Mouse (Mus musculus) G1E (cell line): ENCODE measurements around the gene Rbm8a2. TPM values are rescaled to one million over a fixed set of nuclear protein-coding genes. Genes with fewer than 3 reads are reported as not detected.

Source experiments
- ATAC-seq: 2 replicates; pipeline ENCODE4 v1.8.0; 2016; ENCODE audit warnings: mild to moderate bottlenecking; ENCODE audit not compliant: insufficient number of reproducible peaks, poor library complexity, low FRiP score, severe bottlenecking; ENCODE audit errors: extremely low read depth
- DNase-seq: peaks from one replicate; pipeline ENCODE4 v3.0.0; 2012; ENCODE audit warnings: low spot score
- H3K27me3 ChIP-seq: 2 replicates; pipeline ENCODE4 v1.6.1; 2012; ENCODE audit warnings: mild to moderate bottlenecking, low read length, inconsistent platforms; ENCODE audit not compliant: insufficient read depth
- H3K36me3 ChIP-seq: replicated peaks from 2 replicates; pipeline ENCODE3; 2012; ENCODE audit warnings: mild to moderate bottlenecking, inconsistent platforms
- H3K4me1 ChIP-seq: 2 replicates; pipeline ENCODE4 v1.6.1; 2012; ENCODE audit warnings: low read depth, low read length, inconsistent platforms, mixed read lengths; ENCODE audit not compliant: insufficient read depth
- H3K4me3 ChIP-seq: 2 replicates; pipeline ENCODE4 v1.5.1; 2012; ENCODE audit warnings: low read depth, mild to moderate bottlenecking, inconsistent platforms, low read length, moderate library complexity, mixed read lengths
- H3K9me3 ChIP-seq: replicated peaks from 2 replicates; pipeline ENCODE4 v1.6.1; 2012; ENCODE audit warnings: inconsistent platforms
- CTCF ChIP-seq: IDR thresholded peaks from 2 replicates; pipeline ENCODE4 v1.5.1; 2012; ENCODE audit warnings: low read depth, low read length, inconsistent platforms, mixed read lengths
- GATA1 ChIP-seq: IDR thresholded peaks from 2 replicates; pipeline ENCODE4 v1.6.1; 2012; ENCODE audit warnings: borderline replicate concordance, low read length, inconsistent platforms, mixed read lengths
- GATA2 ChIP-seq: IDR thresholded peaks from 2 replicates; pipeline ENCODE4 v1.6.1; 2012; ENCODE audit warnings: low read depth, low read length, inconsistent platforms, borderline replicate concordance
- POLR2AphosphoS5 ChIP-seq: IDR thresholded peaks from 2 replicates; pipeline ENCODE4 v1.6.1; 2012; ENCODE audit warnings: low read depth, low read length, inconsistent platforms; ENCODE audit not compliant: insufficient replicate concordance
- TAL1 ChIP-seq: conservative IDR thresholded peaks from 2 replicates; pipeline ENCODE4 v1.6.1; 2012; ENCODE audit warnings: low read depth, low read length, inconsistent platforms, mixed read lengths
- polyA plus RNA-seq: library from polyadenylated mRNA; stranded (reverse); fragments of >175 nt; gene quantifications from 2 replicates; pipeline ENCODE4 v1.2.3, GENCODE M21; 2012
- total RNA-seq, 2 experiments: library from RNA; stranded (forward) in 1 of 2; stranded (reverse) in 1 of 2; fragments of 200-1000 nt in 1 of 2; fragments of >200 nt in 1 of 2; fragmentation: Nextera tagmentation in 1 of 2; gene quantifications; 2 replicates each; pipeline ENCODE4 v1.2.3; 2014 to 2017

The Rbm8a2 gene
- total and polyA plus RNA-seq, 3 experiments: 0.03 to 0.38 TPM; not detected in 1

DNA sequence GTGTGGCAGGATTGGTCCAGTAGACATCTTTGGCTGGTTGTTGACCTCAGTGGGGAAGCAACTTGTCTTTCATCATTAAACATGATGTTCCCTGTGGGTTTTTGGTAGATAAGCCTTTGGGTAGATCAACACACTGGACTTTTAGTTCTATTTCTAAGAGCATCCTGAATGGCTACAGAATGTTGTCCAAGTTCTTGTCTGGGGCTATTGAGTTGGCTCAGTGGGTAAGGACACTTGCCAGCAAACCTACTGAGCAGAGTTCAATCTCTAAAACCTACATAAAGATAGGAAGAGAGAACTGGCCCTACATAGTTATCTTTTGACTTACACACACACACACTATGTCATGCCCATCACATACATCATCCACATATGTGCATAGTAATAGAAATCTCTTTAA, 32.2 kb upstream of the Rbm8a2 start:
- H3K36me3 ChIP-seq: no peaks in the 10 kb centered on the region
- ATAC-seq: no peak
- no peaks in the 10 kb centered on the region for H3K4me1 ChIP-seq
- no peak for TF ChIP-seq CTCF
- no peaks in the 10 kb centered on the region for H3K27me3 ChIP-seq
- no peak for DNase-seq
- no peak overlapping the region for H3K4me3 ChIP-seq
- 0 out of 2 replicates have a peak, but pooled peaks cover 3% of the 10 kb centered on the region for H3K9me3 ChIP-seq

DNA sequence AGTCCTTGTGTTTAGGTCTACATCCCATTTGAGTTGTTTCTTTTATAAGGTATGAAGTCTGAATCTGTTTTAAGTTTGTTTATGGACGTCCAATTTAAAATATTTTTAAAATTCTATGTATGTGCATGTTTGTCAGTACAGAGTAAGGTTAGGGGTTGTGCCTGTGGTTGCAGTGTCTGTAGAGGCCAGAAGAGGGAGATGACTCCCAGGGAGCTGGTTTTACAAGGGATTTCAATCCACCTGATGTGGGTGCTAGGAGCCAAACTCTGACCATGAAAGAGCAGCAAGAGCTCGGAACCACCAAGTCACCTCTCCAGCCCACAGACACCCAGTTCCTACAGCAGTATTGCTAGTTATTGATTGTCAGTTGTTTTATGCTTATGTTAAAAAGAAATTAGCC, 29.5 kb upstream of the Rbm8a2 start:
- Histone ChIP-seq H3K9me3 (no peaks in the 10 kb centered on the region), H3K4me3 (no peak overlapping the region), H3K36me3 (no peaks in the 10 kb centered on the region), H3K4me1 (no peaks in the 10 kb centered on the region), H3K27me3 (no peaks in the 10 kb centered on the region)
- no peak for DNase-seq
- no peak for ATAC-seq
- no peak for TF ChIP-seq GATA1
- no peak for TF ChIP-seq POLR2AphosphoS5
- no peak for TF ChIP-seq GATA2
- no peak for TF ChIP-seq TAL1
- no peak for TF ChIP-seq CTCF

DNA sequence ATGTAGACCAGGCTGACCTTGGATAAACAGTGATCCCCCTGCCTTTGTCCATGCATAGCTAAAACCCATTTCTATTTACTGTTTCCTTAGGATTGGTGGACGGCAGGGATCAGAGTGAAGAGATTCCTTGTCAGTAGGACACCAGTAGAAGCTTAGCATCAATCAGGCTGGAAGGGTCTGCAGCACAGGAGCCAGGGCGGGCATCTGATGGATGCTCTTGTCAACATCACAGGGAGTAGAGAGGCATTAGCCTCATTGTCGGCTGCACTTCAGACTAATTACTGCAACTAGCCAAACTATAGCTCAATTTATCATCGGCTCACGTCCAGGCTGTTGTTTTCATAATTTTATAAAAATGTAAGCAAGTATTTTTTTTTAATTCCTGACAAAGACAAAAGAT, 21.7 kb upstream of the Rbm8a2 start:
- Histone ChIP-seq H3K9me3 (peaks cover 28% of the 10 kb centered on the region), H3K36me3 (no peaks in the 10 kb centered on the region), H3K4me1 (no peaks in the 10 kb centered on the region), H3K4me3 (no peak overlapping the region), H3K27me3 (no peaks in the 10 kb centered on the region)
- TF ChIP-seq TAL1 (no peak), GATA2 (no peak), CTCF (no peak), GATA1 (no peak), POLR2AphosphoS5 (no peak)
- ATAC-seq (no peak), DNase-seq (no peak)

DNA sequence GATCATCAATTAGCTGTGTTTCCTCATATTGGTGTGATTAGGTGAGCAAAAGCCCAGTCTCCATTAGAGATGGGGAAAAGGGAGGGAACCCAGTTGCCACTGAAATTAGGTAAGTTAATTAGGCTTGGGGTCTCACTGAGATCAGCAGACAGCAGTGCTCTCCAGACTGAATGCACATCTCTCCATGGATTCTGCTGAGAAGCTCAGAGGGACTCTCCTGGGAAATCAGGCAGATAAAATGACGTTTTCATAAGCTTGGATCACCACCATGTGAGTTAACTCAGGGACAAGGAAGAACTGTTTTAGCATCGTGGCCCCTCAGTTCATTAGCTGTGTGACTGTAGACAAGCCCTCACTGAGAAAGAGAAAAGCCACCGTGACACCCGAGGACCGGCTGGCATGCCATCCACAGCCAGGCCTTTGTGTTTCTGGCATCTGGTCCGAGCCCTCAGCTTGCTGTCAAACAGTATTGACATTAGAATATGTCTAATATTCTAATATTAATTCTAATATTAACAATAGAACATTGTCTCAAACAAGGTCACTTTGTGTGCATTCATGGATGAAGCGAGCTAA, 18.2 kb upstream of the Rbm8a2 start:
- DNase-seq (no peak), ATAC-seq (no peak)
- H3K4me1 ChIP-seq: no peaks in the 10 kb centered on the region
- peaks cover 31% of the 10 kb centered on the region for H3K9me3 ChIP-seq
- no peak overlapping the region for H3K4me3 ChIP-seq
- TF ChIP-seq GATA2: no peak
- no peak for TF ChIP-seq CTCF
- no peak for TF ChIP-seq POLR2AphosphoS5
- TF ChIP-seq TAL1: no peak
- no peak for TF ChIP-seq GATA1
- no peaks in the 10 kb centered on the region for H3K27me3 ChIP-seq
- no peaks in the 10 kb centered on the region for H3K36me3 ChIP-seq

DNA sequence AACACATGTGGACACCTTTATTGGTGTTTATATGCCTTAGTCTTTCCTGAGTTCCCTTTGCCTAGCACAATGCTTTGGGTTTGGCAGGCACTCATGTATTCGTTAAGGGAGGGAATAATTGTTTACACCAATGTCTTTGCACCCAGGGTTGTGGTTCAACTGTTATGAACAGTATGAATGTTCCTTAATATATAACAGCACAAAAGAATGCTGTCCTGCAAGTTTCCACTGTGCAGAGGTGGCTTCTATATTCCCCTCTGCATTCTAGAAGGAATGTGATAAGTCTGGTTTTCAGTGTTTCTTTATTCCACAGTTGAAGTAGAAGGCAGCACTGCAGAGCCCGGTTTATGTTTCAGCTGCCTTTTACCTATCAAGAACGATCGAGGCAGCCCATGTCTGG, 10.0 kb upstream of the Rbm8a2 start:
- H3K9me3 ChIP-seq: peaks cover 19% of the 10 kb centered on the region
- no peaks in the 10 kb centered on the region for H3K36me3 ChIP-seq
- DNase-seq (no peak), ATAC-seq (no peak)
- no peaks in the 10 kb centered on the region for H3K27me3 ChIP-seq
- TF ChIP-seq TAL1: no peak
- no peak for TF ChIP-seq GATA1
- no peak for TF ChIP-seq POLR2AphosphoS5
- no peak for TF ChIP-seq CTCF
- TF ChIP-seq GATA2: no peak
- H3K4me3 ChIP-seq: no peak overlapping the region
- H3K4me1 ChIP-seq: no peaks in the 10 kb centered on the region

DNA sequence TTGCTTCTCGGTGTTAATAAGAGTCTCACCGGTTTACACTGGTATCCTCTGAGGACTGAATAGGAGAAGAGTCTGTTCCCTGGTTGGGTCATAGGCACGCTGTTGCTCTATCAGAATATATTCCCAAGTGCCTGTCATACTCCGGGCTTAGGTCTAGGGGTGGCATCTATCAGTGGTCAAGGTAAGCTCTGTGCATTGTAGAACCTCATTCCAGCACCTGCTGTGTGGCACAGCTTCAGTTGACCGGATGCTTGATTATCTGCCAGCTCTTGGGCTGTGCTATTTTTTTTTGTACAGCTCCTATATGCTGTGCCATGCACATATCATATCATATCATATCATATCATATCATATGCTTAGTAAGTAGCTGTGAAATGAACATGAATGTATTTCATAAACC, 9.5 kb upstream of the Rbm8a2 start:
- Histone ChIP-seq H3K36me3 (no peaks in the 10 kb centered on the region), H3K9me3 (peaks cover 19% of the 10 kb centered on the region), H3K4me3 (no peak overlapping the region), H3K27me3 (no peaks in the 10 kb centered on the region), H3K4me1 (no peaks in the 10 kb centered on the region)
- TF ChIP-seq CTCF: no peak
- no peak for TF ChIP-seq TAL1
- no peak for TF ChIP-seq GATA1
- TF ChIP-seq POLR2AphosphoS5: no peak
- no peak for TF ChIP-seq GATA2
- DNase-seq (no peak), ATAC-seq (no peak)
